Mouse (Mus musculus) lung, postnatal 0 days (tissue): ENCODE results near the gene Ndufv3. TPM values are rescaled to one million over a fixed set of nuclear protein-coding genes. Genes with fewer than 3 reads are reported as not detected.

Experiments
- ATAC-seq: fragments of 200-750 bp; cut with Nextera tagmentation; 2 replicates; pipeline ENCODE4 v1.8.0; 2017; ENCODE audit warnings: moderate library complexity
- DNase-seq: peaks from one replicate; pipeline ENCODE4 v3.0.0-alpha.2; 2016; ENCODE audit warnings: low spot score
- H3K27ac ChIP-seq: fragments of 300-500 bp; sonication (generic); 2 replicates; pipeline ENCODE4 v1.5.1; 2014; ENCODE audit warnings: antibody characterized with exemption, mild to moderate bottlenecking, low read length, mixed read lengths
- H3K27me3 ChIP-seq: fragments of 300-500 bp; sonication (generic); replicated peaks from 2 replicates; pipeline ENCODE4 v1.6.1; 2014; ENCODE audit warnings: low read length, mixed read lengths; ENCODE audit not compliant: insufficient read depth
- H3K36me3 ChIP-seq: fragments of 300-500 bp; sonication (generic); 2 replicates; pipeline ENCODE4 v1.6.1; 2014; ENCODE audit warnings: low read length, mixed read lengths; ENCODE audit not compliant: insufficient read depth
- H3K4me1 ChIP-seq: fragments of 300-500 bp; sonication (generic); 2 replicates; pipeline ENCODE4 v1.6.1; 2014; ENCODE audit warnings: antibody characterized with exemption, low read depth, low read length, mixed read lengths; ENCODE audit not compliant: insufficient read depth
- H3K4me2 ChIP-seq: fragments of 300-500 bp; sonication (generic); replicated peaks from 2 replicates; pipeline ENCODE4 v1.6.1; 2014; ENCODE audit warnings: low read depth, mild to moderate bottlenecking, low read length, moderate library complexity, mixed read lengths
- H3K4me3 ChIP-seq: fragments of 300-500 bp; sonication (generic); 2 replicates; pipeline ENCODE4 v1.5.1; 2014; ENCODE audit warnings: low read depth, low read length
- H3K9ac ChIP-seq: fragments of 300-500 bp; sonication (generic); replicated peaks from 2 replicates; pipeline ENCODE4 v1.6.1; 2014; ENCODE audit warnings: low read depth, mild to moderate bottlenecking
- H3K9me3 ChIP-seq: fragments of 300-500 bp; sonication (generic); 2 replicates; pipeline ENCODE4 v1.6.1; 2016; ENCODE audit warnings: low read length, mixed read lengths
- CTCF ChIP-seq: IDR thresholded peaks from 2 replicates; pipeline ENCODE4 v1.5.1; 2016; ENCODE audit warnings: antibody characterized with exemption, mild to moderate bottlenecking
- EP300 ChIP-seq: IDR thresholded peaks from 2 replicates; pipeline ENCODE4 v1.6.1; 2016; ENCODE audit warnings: antibody characterized with exemption, mild to moderate bottlenecking, control low read depth
- WGBS: fragments of 180-500 bp; shearing (Covaris S2); extraction: QIAGEN DNeasy Blood & Tissue Kit; methylation state at CpG from one replicate; pipeline ENCODE4 v1.1.7; 2014; 5-methylcytosine and 5-hydroxymethylcytosine counted together
- microRNA-seq: library from miRNA; unstranded; fragments of <30 nt; microRNA quantifications from one replicate; pipeline ENCODE4, GENCODE M21; 2016
- polyA plus RNA-seq: library from polyadenylated mRNA; unstranded; fragments of >200 nt; fragmentation: Nextera tagmentation; extraction: Ambion mirVana; gene quantifications from 2 replicates; pipeline ENCODE4 v1.2.1, GENCODE M21; 2015

Ndufv3 gene
- polyA plus RNA-seq, 1 experiment from 2014 or later: 233 TPM

DNA sequence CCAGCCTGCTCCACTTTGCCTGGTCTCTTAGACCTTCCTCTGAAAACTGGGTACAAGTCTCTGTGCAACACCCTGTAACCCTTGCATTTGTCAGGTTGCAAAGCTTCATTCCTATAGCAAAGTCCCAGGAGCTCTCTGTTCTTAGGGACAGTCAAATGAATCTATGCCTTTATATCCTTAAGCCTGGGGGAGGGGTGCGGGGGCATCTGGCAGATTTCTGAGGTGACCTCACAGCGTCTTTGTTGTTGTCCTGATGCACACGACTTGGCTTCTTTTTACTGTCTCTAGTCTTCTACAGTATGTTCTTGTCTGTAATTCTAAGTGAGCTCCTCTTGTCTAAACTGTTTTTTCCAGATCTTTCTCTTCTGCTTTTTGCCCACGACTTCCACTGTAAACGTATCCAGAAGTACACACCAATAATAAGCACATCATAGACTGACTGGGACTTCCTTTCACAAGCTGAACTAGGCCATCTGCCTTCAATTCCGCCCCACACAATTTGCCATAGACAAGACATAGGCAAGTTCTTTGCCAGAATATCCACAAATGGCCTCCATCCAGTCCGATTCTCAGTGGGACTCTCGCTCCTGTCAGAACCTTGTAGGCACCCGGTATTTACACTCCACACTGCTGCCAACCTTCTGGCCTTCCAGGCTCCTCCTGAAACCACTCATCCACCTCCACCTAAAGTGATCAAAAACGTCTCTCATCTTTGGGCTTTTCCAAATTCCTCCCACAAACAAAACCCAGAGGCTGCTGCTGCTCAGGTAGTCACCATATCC is 56.7 kb downstream of the Ndufv3 start:
- WGBS: 70% methylated on average over 10 of the region's 10 CpGs
- TF ChIP-seq EP300: no peak
- TF ChIP-seq CTCF: no peak
- Histone ChIP-seq H3K9me3 (no peaks in the 10 kb centered on the region), H3K4me2 (no peak overlapping the region), H3K27ac (no peak overlapping the region), H3K4me1 (0 out of 2 replicates have a peak, but pooled peaks cover 3% of the 10 kb centered on the region), H3K36me3 (no peaks in the 10 kb centered on the region), H3K27me3 (no peaks in the 10 kb centered on the region), H3K9ac (no peak overlapping the region), H3K4me3 (no peak overlapping the region)
- ATAC-seq: no peak
- no peak for DNase-seq

DNA sequence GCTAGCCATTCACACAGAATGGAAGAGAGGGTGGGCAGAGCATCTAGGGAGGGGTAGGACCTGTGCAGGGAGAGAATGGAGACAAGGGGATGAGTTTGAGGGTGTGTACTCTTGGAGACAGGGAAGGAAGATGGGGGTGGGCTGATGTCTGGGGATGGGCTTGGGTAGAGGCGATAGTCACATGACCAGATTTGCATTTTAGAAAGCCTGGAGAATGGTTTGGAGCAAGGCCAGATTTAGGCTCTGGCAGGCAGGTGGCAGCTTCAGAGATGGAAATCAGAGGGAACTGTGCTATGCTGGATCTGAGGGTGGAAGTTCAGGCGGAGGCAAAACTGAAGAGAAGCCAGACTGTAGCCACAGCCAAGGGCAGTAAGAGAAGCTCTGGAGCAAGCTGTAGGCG is 60.4 kb downstream of the Ndufv3 start:
- DNase-seq (no peak), ATAC-seq (no peak)
- H3K27ac ChIP-seq: no peak overlapping the region
- H3K36me3 ChIP-seq: no peaks in the 10 kb centered on the region
- H3K4me1 ChIP-seq: no peaks in the 10 kb centered on the region
- no peaks in the 10 kb centered on the region for H3K27me3 ChIP-seq
- WGBS: 59% methylated on average over 3 of the region's 3 CpGs
- no peak overlapping the region for H3K4me3 ChIP-seq
- no peak overlapping the region for H3K4me2 ChIP-seq
- TF ChIP-seq CTCF: no peak
- TF ChIP-seq EP300: no peak
- no peaks in the 10 kb centered on the region for H3K9me3 ChIP-seq
- H3K9ac ChIP-seq: no peak overlapping the region

Small RNA genes within 50 kb of the gene (microRNA-seq; reads per million reads assigned to microRNA genes)
- gene Gm24970: not detected

Other genes starting within 250 kb of the Ndufv3 start
- gene Rsph1, start 242.7 kb upstream of the Ndufv3 start, polyA plus RNA-seq: 21.4 and 25.2 TPM in 2 replicates
- 25.2 and 33.9 TPM in 2 replicates for gene Slc37a1, start 233.3 kb upstream of the Ndufv3 start, polyA plus RNA-seq
- 44.1 and 44.2 TPM in 2 replicates for gene Pde9a, start 133.9 kb upstream of the Ndufv3 start, polyA plus RNA-seq
- 9.8 and 12.1 TPM in 2 replicates for gene Wdr4, start 135 bp upstream of the Ndufv3 start, polyA plus RNA-seq
- 15.0 and 19.9 TPM in 2 replicates for gene Pknox1, start 44.6 kb downstream of the Ndufv3 start, polyA plus RNA-seq
- gene Cbs, start 117.1 kb downstream of the Ndufv3 start, polyA plus RNA-seq: 1.2 and 1.4 TPM in 2 replicates
- 151 and 161 TPM in 2 replicates for gene U2af1, start 138.8 kb downstream of the Ndufv3 start, polyA plus RNA-seq
- gene Cryaa, start 157.7 kb downstream of the Ndufv3 start, polyA plus RNA-seq: 0.76 and 1.2 TPM in 2 replicates